Mouse (Mus musculus): ENCODE measurements around the gene Rhoc.
"Not testable (repeated sequence)": the region's sequence is repeated elsewhere in the genome, so short reads cannot be mapped to it uniquely, and the experiment has no call there.

Gene Rhoc

GRCm38 (mm10) chr3:104788075-104788474, at the start of gene Rhoc:
Gene Rhoc, plus strand, starts transcription at chr3:104788375.
- DNase-seq (ENCODE audit: low spot score) = no peak

- DNase-seq (ENCODE audit: low spot score) = no peak
Observed at GRCm38 (mm10) chr3:104741954-104742353, 46.2 kb upstream of the Rhoc start.

GRCm38 (mm10) chr3:104743161-104743560, 45.0 kb upstream of the Rhoc start:
- no peak for DNase-seq (ENCODE audit: low spot score)

- DNase-seq (ENCODE audit: low spot score) = no peak
Observed at GRCm38 (mm10) chr3:104743864-104744263, 44.3 kb upstream of the Rhoc start.

GRCm38 (mm10) chr3:104752845-104753244, 35.3 kb upstream of the Rhoc start:
- DNase-seq (ENCODE audit: low spot score) = not testable (repeated sequence)

- peak; percentile 48 for DNase-seq (ENCODE audit: low spot score)
Observed at GRCm38 (mm10) chr3:104758406-104758805, 29.8 kb upstream of the Rhoc start.

- DNase-seq (ENCODE audit: low spot score) = no peak
Observed at GRCm38 (mm10) chr3:104758869-104759268, 29.3 kb upstream of the Rhoc start.

- DNase-seq (ENCODE audit: low spot score) = not testable (repeated sequence)
Observed at GRCm38 (mm10) chr3:104762103-104762863, 25.9 kb upstream of the Rhoc start.

GRCm38 (mm10) chr3:104765021-104765420, 23.2 kb upstream of the Rhoc start:
- DNase-seq (ENCODE audit: low spot score) = no peak

GRCm38 (mm10) chr3:104767141-104767540, 21.0 kb upstream of the Rhoc start:
- no peak for DNase-seq (ENCODE audit: low spot score)

GRCm38 (mm10) chr3:104767716-104768115, 20.5 kb upstream of the Rhoc start:
- no peak for DNase-seq (ENCODE audit: low spot score)

GRCm38 (mm10) chr3:104769135-104769534, 19.0 kb upstream of the Rhoc start:
- DNase-seq (ENCODE audit: low spot score) = no peak

- no peak for DNase-seq (ENCODE audit: low spot score)
Observed at GRCm38 (mm10) chr3:104770035-104770434, 18.1 kb upstream of the Rhoc start.

GRCm38 (mm10) chr3:104770918-104771317, 17.3 kb upstream of the Rhoc start:
- no peak for DNase-seq (ENCODE audit: low spot score)

GRCm38 (mm10) chr3:104771460-104771859, 16.7 kb upstream of the Rhoc start:
- no peak for DNase-seq (ENCODE audit: low spot score)

GRCm38 (mm10) chr3:104773301-104773700, 14.9 kb upstream of the Rhoc start:
- DNase-seq (ENCODE audit: low spot score) = no peak

GRCm38 (mm10) chr3:104777342-104777741, 10.8 kb upstream of the Rhoc start:
- no peak for DNase-seq (ENCODE audit: low spot score)

GRCm38 (mm10) chr3:104779949-104780348, 8.2 kb upstream of the Rhoc start:
- no peak for DNase-seq (ENCODE audit: low spot score)

GRCm38 (mm10) chr3:104780561-104781420, 7.4 kb upstream of the Rhoc start, which contains the start of gene Ppm1j:
Gene Ppm1j, plus strand, starts transcription at chr3:104781056.
- DNase-seq (ENCODE audit: low spot score) = peak; percentile 76

- no peak for DNase-seq (ENCODE audit: low spot score)
Observed at GRCm38 (mm10) chr3:104781471-104781903, 6.7 kb upstream of the Rhoc start, which contains the start of gene Fam19a3. Gene Fam19a3, minus strand, starts transcription at chr3:104781840.

GRCm38 (mm10) chr3:104782061-104782681, 6.0 kb upstream of the Rhoc start:
- no peak for DNase-seq (ENCODE audit: low spot score)

GRCm38 (mm10) chr3:104783971-104784500, 4.1 kb upstream of the Rhoc start:
- no peak for DNase-seq (ENCODE audit: low spot score)

All from lung, postnatal 25 days (tissue).